Mouse (Mus musculus) ES-Bruce4 (cell line): ENCODE results near the gene Aars.

Source experiments
- CTCF ChIP-seq: IDR thresholded peaks from one replicate; pipeline ENCODE4 v1.8.1; 2011; ENCODE audit warnings: low read depth, low read length
- EP300 ChIP-seq: IDR thresholded peaks from 2 replicates; pipeline ENCODE4 v1.6.1; 2011; ENCODE audit warnings: low read depth, low read length; ENCODE audit not compliant: insufficient read depth
- POLR2A ChIP-seq: IDR thresholded peaks from one replicate; pipeline ENCODE4 v1.8.1; 2011; ENCODE audit warnings: low read length; ENCODE audit not compliant: insufficient read depth

DNA sequence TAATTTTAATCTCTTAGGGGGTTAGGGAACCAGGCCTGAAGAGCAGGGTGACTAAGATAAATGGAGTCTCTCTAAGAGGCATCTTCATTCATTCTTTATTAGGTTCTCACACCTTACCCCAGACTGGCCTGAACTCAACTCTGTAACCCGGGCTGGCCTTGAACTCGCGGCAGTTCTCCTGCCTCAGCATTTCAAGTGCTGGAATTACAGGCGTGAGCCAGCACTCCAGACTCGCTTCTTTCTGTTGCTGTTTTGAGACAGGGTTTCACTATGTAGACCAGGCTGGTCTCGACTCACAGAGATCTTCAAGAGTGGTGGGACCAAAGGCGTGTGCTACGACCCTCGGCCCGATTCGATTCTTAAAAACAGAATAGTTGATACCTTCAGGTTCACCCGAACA is 1.3 kb downstream of the Aars start:
- no peak for TF ChIP-seq POLR2A
- TF ChIP-seq CTCF: no peak
- TF ChIP-seq EP300: no peak
